Comparison of ENCODE assay signal across 8 mouse cellular contexts in genomic region chr1:74601267-74601962, GRCm38 (mm10). TPM values are rescaled to one million over a fixed set of nuclear protein-coding genes. Genes with fewer than 3 reads are reported as not detected.
DNase-seq lines count a peak whose midpoint lies in the region; ATAC-seq lines count a peak whose summit lies in the region.

Gene Rnf25, minus strand, starts transcription at chr1:74601397.
Gene Stk36, plus strand, starts transcription at chr1:74601445.

- no peaks in the 10 kb centered on the region for H3K9me3 ChIP-seq in heart, embryonic 13.5 days
- H3K9me3 ChIP-seq in liver, embryonic 12.5 days (replicated peaks) = no peaks in the 10 kb centered on the region
- H3K9me3 ChIP-seq in stomach, embryonic 15.5 days = no peaks in the 10 kb centered on the region

- H3K36me3 ChIP-seq in heart, embryonic 13.5 days = peaks cover 36% of the 10 kb centered on the region
- peaks cover 25% of the 10 kb centered on the region for H3K36me3 ChIP-seq in liver, embryonic 12.5 days
- peaks cover 15% of the 10 kb centered on the region for H3K36me3 ChIP-seq in stomach, embryonic 15.5 days

- WGBS in heart, embryonic 13.5 days = 10% methylated on average over 25 of the region's 25 CpGs
- WGBS in liver, embryonic 12.5 days (ENCODE audit: insufficient replicate concordance) = 17% methylated on average over 25 of the region's 25 CpGs
- WGBS in stomach, embryonic 15.5 days = 8% methylated on average over 25 of the region's 25 CpGs

- H3K4me3 ChIP-seq in heart, embryonic 13.5 days = peak within 1 kb of the TSS; percentile 93
- peak within 1 kb of the TSS; percentile 87 for H3K4me3 ChIP-seq in liver, embryonic 12.5 days
- peak within 1 kb of the TSS; percentile 91 for H3K4me3 ChIP-seq in stomach, embryonic 15.5 days (replicated peaks)

- H3K9ac ChIP-seq in heart, embryonic 13.5 days = peak within 1 kb of the TSS; percentile 91
- peak within 1 kb of the TSS; percentile 79 for H3K9ac ChIP-seq in liver, embryonic 12.5 days
- H3K9ac ChIP-seq in stomach, embryonic 15.5 days = peak within 1 kb of the TSS; percentile 86

- peak within 1 kb of the TSS; percentile 62 for H3K27ac ChIP-seq in heart, embryonic 13.5 days (replicated peaks)
- 0 out of 2 replicates have a peak within 1 kb of the TSS, but pooled peaks have one; percentile 25 for H3K27ac ChIP-seq in liver, embryonic 12.5 days
- H3K27ac ChIP-seq in stomach, embryonic 15.5 days = peak within 1 kb of the TSS; percentile 63

- peaks cover 15% of the 10 kb centered on the region for H3K4me1 ChIP-seq in heart, embryonic 13.5 days
- H3K4me1 ChIP-seq in liver, embryonic 12.5 days = peaks cover 19% of the 10 kb centered on the region
- H3K4me1 ChIP-seq in stomach, embryonic 15.5 days = peaks cover 5% of the 10 kb centered on the region

- peak; percentile 97 for ATAC-seq in erythroid progenitor cell, adult 5-6 weeks (replicated peaks; ENCODE audit: low FRiP score, poor library complexity, severe bottlenecking)
- peak; percentile 56; the same call in 1 of the 2 replicates for ATAC-seq in heart, embryonic 13.5 days (ENCODE audit: extremely low read depth, insufficient number of reproducible peaks, low FRiP score, low TSS enrichment)
- peak; percentile 80 for ATAC-seq in liver, embryonic 12.5 days
- ATAC-seq in stomach, embryonic 15.5 days (ENCODE audit: insufficient read depth, low FRiP score, low read depth) = peak; percentile 84

- H3K27me3 ChIP-seq in heart, embryonic 13.5 days (replicated peaks) = no peaks in the 10 kb centered on the region
- no peaks in the 10 kb centered on the region for H3K27me3 ChIP-seq in liver, embryonic 12.5 days (replicated peaks)
- no peaks in the 10 kb centered on the region for H3K27me3 ChIP-seq in stomach, embryonic 15.5 days (replicated peaks)

- H3K4me2 ChIP-seq in heart, embryonic 13.5 days = peak within 1 kb of the TSS; percentile 86
- H3K4me2 ChIP-seq in liver, embryonic 12.5 days = peak within 1 kb of the TSS; percentile 85
- H3K4me2 ChIP-seq in stomach, embryonic 15.5 days = peak within 1 kb of the TSS; percentile 81

- DNase-seq in CD4-positive helper T cell, adult 2 months (ENCODE audit: low read depth, low spot score) = peak; percentile 88
- DNase-seq in brain, embryonic 18.5 days (ENCODE audit: low read depth, low spot score) = peak; percentile 79
- peak; percentile 90 for DNase-seq in kidney, postnatal 10 days
- DNase-seq in natural killer cell, adult 2 months (ENCODE audit: low spot score in 2 of 2) = peak; percentile 59 to 73

RNA-seq across cellular contexts. Expression of gene Rnf25, which starts in this region (rescaled TPM):
- 9.0 and 32.7 TPM in 2 replicates for total RNA-seq in erythroid progenitor cell, adult 5-6 weeks (2015; ENCODE audit: low replicate concordance)
- total RNA-seq in erythroid progenitor cell, adult 5-6 weeks (2017; ENCODE audit: low replicate concordance) = 8.5 and 17.9 TPM in 2 replicates
- 23.7 and 24.5 TPM in 2 replicates for polyA plus RNA-seq in heart, embryonic 13.5 days (2015; fragmentation: Nextera tagmentation; extraction: Ambion mirVana)
- 14.7 and 15.9 TPM in 2 replicates for polyA plus RNA-seq in liver, embryonic 12.5 days (2016; fragmentation: Nextera tagmentation; extraction: Ambion mirVana)
- polyA plus RNA-seq in stomach, embryonic 15.5 days (2015; fragmentation: Nextera tagmentation; extraction: Ambion mirVana) = 31.4 and 31.8 TPM in 2 replicates

RNA-seq across cellular contexts. Expression of gene Stk36, which starts in this region (rescaled TPM):
- total RNA-seq in erythroid progenitor cell, adult 5-6 weeks (2015; ENCODE audit: low replicate concordance) = not detected in 2 replicates
- not detected in 2 replicates for total RNA-seq in erythroid progenitor cell, adult 5-6 weeks (2017; ENCODE audit: low replicate concordance)
- polyA plus RNA-seq in heart, embryonic 13.5 days (2015; fragmentation: Nextera tagmentation; extraction: Ambion mirVana) = 2.8 and 3.5 TPM in 2 replicates
- 0.75 and 1.2 TPM in 2 replicates for polyA plus RNA-seq in liver, embryonic 12.5 days (2016; fragmentation: Nextera tagmentation; extraction: Ambion mirVana)
- polyA plus RNA-seq in stomach, embryonic 15.5 days (2015; fragmentation: Nextera tagmentation; extraction: Ambion mirVana) = 3.3 and 5.9 TPM in 2 replicates

Comparison
In these comparisons a context has a peak if more than half of its experiments do, and no peak if none do; other contexts are left out.
1. Peak in every context shown above with its lines: DNase-seq, ATAC-seq, H3K4me3 ChIP-seq and H3K27ac ChIP-seq.